Comparison of ENCODE assay signal across 42 mouse cellular contexts in the genomic region with DNA sequence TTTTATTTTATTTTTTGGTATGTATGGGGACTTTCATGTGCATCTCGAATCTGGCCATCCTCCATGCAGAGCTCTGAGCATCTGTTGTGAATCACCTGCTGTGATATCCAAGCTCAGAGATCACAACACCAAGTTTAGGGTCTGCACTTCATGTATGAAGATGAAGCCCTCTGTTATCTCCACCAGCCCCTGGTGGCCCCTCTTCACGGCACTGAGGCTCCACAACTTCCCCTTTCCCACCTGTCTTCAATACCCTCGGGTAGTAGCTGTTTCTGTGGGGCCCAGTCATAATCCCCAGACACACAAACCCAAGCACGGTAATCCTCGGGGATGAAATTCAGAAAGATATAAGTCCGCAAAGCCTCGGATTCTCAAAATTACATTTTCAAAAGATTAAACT. TPM values are rescaled to one million over a fixed set of nuclear protein-coding genes. Genes with fewer than 3 reads are reported as not detected.
"Had no signal": no experiment of that assay in that cellular context is flagged by ENCODE, and none has a peak within 500 bp of the region (broad histone marks: within the 10 kb centered on the region; RNA-seq: fewer than 3 reads in every experiment).

No protein-coding gene starts in this region.

- H3K36me3 ChIP-seq: heart, embryonic 13.5 days; heart, embryonic 15.5 days; hindbrain, embryonic 13.5 days; hindbrain, embryonic 15.5 days; kidney, embryonic 15.5 days; limb, embryonic 13.5 days; limb, embryonic 15.5 days; liver, embryonic 12.5 days had no signal

- H3K4me3 ChIP-seq: gastrocnemius, adult 2 months; heart, embryonic 13.5 days; heart, embryonic 15.5 days; hindbrain, embryonic 13.5 days; hindbrain, embryonic 15.5 days; kidney, embryonic 15.5 days; limb, embryonic 13.5 days; limb, embryonic 15.5 days; liver, embryonic 12.5 days had no signal

- H3K4me2 ChIP-seq: heart, embryonic 11.5 days; heart, embryonic 13.5 days; heart, embryonic 15.5 days; hindbrain, embryonic 13.5 days; hindbrain, embryonic 15.5 days; kidney, embryonic 15.5 days; limb, embryonic 13.5 days; limb, embryonic 15.5 days; liver, embryonic 12.5 days had no signal

- H3K27me3 ChIP-seq: heart, embryonic 13.5 days; heart, embryonic 15.5 days; hindbrain, embryonic 15.5 days; kidney, embryonic 15.5 days; limb, embryonic 13.5 days; limb, embryonic 15.5 days had no signal

- H3K4me1 ChIP-seq: hindbrain, embryonic 13.5 days; hindbrain, embryonic 15.5 days had no signal

- ATAC-seq: hindbrain, postnatal 0 days; intestine, embryonic 16.5 days; liver, embryonic 12.5 days had no signal

- H3K9me3 ChIP-seq: heart, embryonic 13.5 days; heart, embryonic 15.5 days; hindbrain, embryonic 13.5 days; hindbrain, embryonic 15.5 days; kidney, embryonic 15.5 days; limb, embryonic 13.5 days; limb, embryonic 15.5 days; liver, embryonic 12.5 days had no signal

- H3K27ac ChIP-seq: gastrocnemius, adult 2 months; heart, embryonic 13.5 days; heart, embryonic 15.5 days; hindbrain, embryonic 13.5 days; hindbrain, embryonic 15.5 days; hindbrain, postnatal 0 days; kidney, embryonic 15.5 days; kidney, postnatal 0 days; limb, embryonic 13.5 days; limb, embryonic 15.5 days; liver, embryonic 12.5 days; liver, embryonic 14.5 days had no signal

- H3K9ac ChIP-seq: heart, embryonic 13.5 days; heart, embryonic 15.5 days; hindbrain, embryonic 13.5 days; hindbrain, embryonic 15.5 days; kidney, embryonic 15.5 days; limb, embryonic 13.5 days; limb, embryonic 15.5 days; liver, embryonic 12.5 days; liver, embryonic 14.5 days had no signal

- DNase-seq: gastrocnemius, adult 2 months; gastrocnemius, postnatal 14 days; gastrocnemius, postnatal 36 days; heart, adult 18-20 months; heart, postnatal 14 days; heart, postnatal 36 days; kidney, adult 11 months; kidney, adult 2 months; kidney, adult 9 months; kidney, postnatal 14 days; kidney, postnatal 36 days; layer of hippocampus, adult 9-11 months; layer of hippocampus, postnatal 36 days; left cerebral cortex, postnatal 4 days had no signal

RNA-seq across cellular contexts. Expression of gene 4931422A03Rik, which starts 5.1 kb away (rescaled TPM):
- total RNA-seq: gastrocnemius, adult 2 months; gastrocnemius, postnatal 14 days; gastrocnemius, postnatal 36 days; heart, adult 18-20 months; heart, postnatal 14 days; heart, postnatal 36 days; hematopoietic stem cell, adult 5-6 weeks; hindbrain, postnatal 0 days; layer of hippocampus, adult 18-20 months; layer of hippocampus, postnatal 14 days; layer of hippocampus, postnatal 36 days; left cerebral cortex, adult 18-20 months; left cerebral cortex, postnatal 10 days; left cerebral cortex, postnatal 25 days; left cerebral cortex, postnatal 4 days; liver, adult 2 months had no signal
- polyA plus RNA-seq: kidney, adult 2 months; large intestine, adult 2 months; liver, adult 2 months had no signal

RNA-seq across cellular contexts. Expression of gene Gm10912, which starts 42.5 kb away (rescaled TPM):
- total RNA-seq: hematopoietic stem cell, adult 5-6 weeks; hindbrain, postnatal 0 days; layer of hippocampus, postnatal 14 days had no signal
- polyA plus RNA-seq: heart, embryonic 11.5 days; heart, embryonic 13.5 days; hindbrain, embryonic 11.5 days; hindbrain, embryonic 13.5 days; hindbrain, embryonic 15.5 days; hindbrain, postnatal 0 days; intestine, embryonic 14.5 days; intestine, embryonic 16.5 days; kidney, embryonic 15.5 days; kidney, postnatal 0 days; large intestine, adult 2 months; limb, embryonic 11.5 days; liver, embryonic 12.5 days had no signal

RNA-seq across cellular contexts. Expression of gene Gm10799, which starts 45.3 kb away (rescaled TPM):
- total RNA-seq: gastrocnemius, adult 2 months; gastrocnemius, postnatal 14 days; gastrocnemius, postnatal 36 days; heart, adult 18-20 months; heart, postnatal 14 days; heart, postnatal 36 days; hematopoietic stem cell, adult 5-6 weeks; hindbrain, postnatal 0 days; layer of hippocampus, adult 18-20 months; layer of hippocampus, adult 8-10 months; layer of hippocampus, postnatal 14 days; layer of hippocampus, postnatal 36 days; left cerebral cortex, adult 18-20 months; left cerebral cortex, adult 8-10 months; left cerebral cortex, postnatal 10 days; left cerebral cortex, postnatal 25 days; left cerebral cortex, postnatal 4 days; liver, adult 2 months had no signal
- polyA plus RNA-seq: gonadal fat pad, adult 2 months; heart, embryonic 11.5 days; heart, embryonic 13.5 days; heart, embryonic 15.5 days; heart, postnatal 0 days; hindbrain, embryonic 11.5 days; hindbrain, embryonic 13.5 days; hindbrain, embryonic 15.5 days; hindbrain, postnatal 0 days; intestine, embryonic 14.5 days; intestine, embryonic 16.5 days; kidney, adult 2 months; kidney, embryonic 15.5 days; kidney, postnatal 0 days; large intestine, adult 2 months; limb, embryonic 11.5 days; limb, embryonic 13.5 days; limb, embryonic 15.5 days; liver, adult 2 months; liver, embryonic 12.5 days; liver, embryonic 14.5 days had no signal

RNA-seq across cellular contexts. Expression of gene Cd59b, which starts 46.6 kb away (rescaled TPM):
- total RNA-seq: hindbrain, postnatal 0 days had no signal
